Mouse (Mus musculus): ENCODE measurements around the gene Uvrag.

Uvrag gene

GRCm38 (mm10) chr7:99140984-99141918 is at the start of gene Uvrag:
Uvrag (minus strand) TSS chr7:99141141.
- DNase-seq (ENCODE audit: extremely low spot score): peak; percentile 99

GRCm38 (mm10) chr7:99189885-99190284 is 48.9 kb upstream of the Uvrag start:
- no peak for DNase-seq (ENCODE audit: extremely low spot score)

- DNase-seq (ENCODE audit: extremely low spot score): no peak
These were observed 47.7 kb upstream of the Uvrag start for GRCm38 (mm10) chr7:99188630-99189029.

GRCm38 (mm10) chr7:99187451-99187850 is 46.5 kb upstream of the Uvrag start:
- no peak for DNase-seq (ENCODE audit: extremely low spot score)

GRCm38 (mm10) chr7:99185405-99185804 is 44.5 kb upstream of the Uvrag start:
- no peak for DNase-seq (ENCODE audit: extremely low spot score)

- DNase-seq (ENCODE audit: extremely low spot score): no peak
These were observed 42.8 kb upstream of the Uvrag start for GRCm38 (mm10) chr7:99183751-99184150.

- peak; percentile 94 for DNase-seq (ENCODE audit: extremely low spot score)
These were observed 41.7 kb upstream of the Uvrag start, which contains the start of gene Dgat2 for GRCm38 (mm10) chr7:99182432-99183172. Dgat2 (minus strand) TSS chr7:99182719.

- no peak for DNase-seq (ENCODE audit: extremely low spot score)
These were observed 40.9 kb upstream of the Uvrag start for GRCm38 (mm10) chr7:99181619-99182431.

- DNase-seq (ENCODE audit: extremely low spot score): no peak
These were observed 39.2 kb upstream of the Uvrag start for GRCm38 (mm10) chr7:99180162-99180561.

GRCm38 (mm10) chr7:99179271-99179670 is 38.3 kb upstream of the Uvrag start:
- DNase-seq (ENCODE audit: extremely low spot score): no peak

- DNase-seq (ENCODE audit: extremely low spot score): no peak
These were observed 36.4 kb upstream of the Uvrag start for GRCm38 (mm10) chr7:99177386-99177785.

GRCm38 (mm10) chr7:99175666-99176065 is 34.7 kb upstream of the Uvrag start:
- no peak for DNase-seq (ENCODE audit: extremely low spot score)

- no peak for DNase-seq (ENCODE audit: extremely low spot score)
These were observed 34.2 kb upstream of the Uvrag start for GRCm38 (mm10) chr7:99175118-99175517.

- no peak for DNase-seq (ENCODE audit: extremely low spot score)
These were observed 33.1 kb upstream of the Uvrag start for GRCm38 (mm10) chr7:99174006-99174405.

- DNase-seq (ENCODE audit: extremely low spot score): no peak
These were observed 32.0 kb upstream of the Uvrag start for GRCm38 (mm10) chr7:99172898-99173297.

- no peak for DNase-seq (ENCODE audit: extremely low spot score)
These were observed 31.0 kb upstream of the Uvrag start for GRCm38 (mm10) chr7:99171730-99172463.

- DNase-seq (ENCODE audit: extremely low spot score): no peak
These were observed 29.6 kb upstream of the Uvrag start for GRCm38 (mm10) chr7:99170519-99170918.

GRCm38 (mm10) chr7:99169717-99170403 is 28.9 kb upstream of the Uvrag start:
- DNase-seq (ENCODE audit: extremely low spot score): no peak

- no peak for DNase-seq (ENCODE audit: extremely low spot score)
These were observed 27.8 kb upstream of the Uvrag start for GRCm38 (mm10) chr7:99168756-99169155.

- no peak for DNase-seq (ENCODE audit: extremely low spot score)
These were observed 27.0 kb upstream of the Uvrag start for GRCm38 (mm10) chr7:99167939-99168338.

- no peak for DNase-seq (ENCODE audit: extremely low spot score)
These were observed 25.2 kb upstream of the Uvrag start for GRCm38 (mm10) chr7:99166159-99166558.

Measured in embryo, embryonic 9.5 days (tissue).